Mouse (Mus musculus) bone marrow, adult 2 months (tissue): ENCODE measurements around the gene Syce1l. TPM values are rescaled to one million over a fixed set of nuclear protein-coding genes. Genes with fewer than 3 reads are reported as not detected.
A peak's percentile ranks its signal among the peaks of the same experiment; 100 is the strongest.

Experiments
- H3K27ac ChIP-seq: fragments of 200-500 bp; 2 replicates; pipeline ENCODE4 v1.5.1; 2012; ENCODE audit warnings: low read depth, mild to moderate bottlenecking, control low read depth, inconsistent platforms, low read length; ENCODE audit not compliant: control insufficient read depth, poor library complexity, insufficient read depth
- H3K4me1 ChIP-seq: fragments of 200-500 bp; 2 replicates; pipeline ENCODE4 v1.6.1; 2011; ENCODE audit warnings: low read length; ENCODE audit not compliant: control insufficient read depth, insufficient read depth
- H3K4me3 ChIP-seq: fragments of 200-500 bp; replicated peaks from 2 replicates; pipeline ENCODE3; 2011; ENCODE audit warnings: mild to moderate bottlenecking, low read depth, low read length, control low read depth; ENCODE audit not compliant: control insufficient read depth
- CTCF ChIP-seq: fragments of 200-500 bp; IDR thresholded peaks from 2 replicates; pipeline ENCODE4 v1.5.1; 2011; ENCODE audit warnings: low read length, control low read depth; ENCODE audit not compliant: control insufficient read depth, insufficient read depth
- POLR2A ChIP-seq: fragments of 200-500 bp; IDR thresholded peaks from 2 replicates; pipeline ENCODE4 v1.6.1; 2011; ENCODE audit warnings: low read depth, mild to moderate bottlenecking, control low read depth, low read length, borderline replicate concordance; ENCODE audit not compliant: control insufficient read depth
- WGBS: fragments of 180-500 bp; shearing (Covaris S2); methylation state at CpG from one replicate; pipeline ENCODE4 v1.1.7; 2018; 5-methylcytosine and 5-hydroxymethylcytosine counted together
- polyA plus RNA-seq: library from polyadenylated mRNA; stranded (reverse); fragments of >200 nt; gene quantifications from 2 replicates; pipeline ENCODE4 v1.2.4, GENCODE M21; 2011; ENCODE audit warnings: low replicate concordance; ENCODE audit not compliant: missing spikeins, insufficient read depth, insufficient read length

The Syce1l gene
- polyA plus RNA-seq, result 2.0 TPM in 1 of 2 replicates, not detected in the other

DNA sequence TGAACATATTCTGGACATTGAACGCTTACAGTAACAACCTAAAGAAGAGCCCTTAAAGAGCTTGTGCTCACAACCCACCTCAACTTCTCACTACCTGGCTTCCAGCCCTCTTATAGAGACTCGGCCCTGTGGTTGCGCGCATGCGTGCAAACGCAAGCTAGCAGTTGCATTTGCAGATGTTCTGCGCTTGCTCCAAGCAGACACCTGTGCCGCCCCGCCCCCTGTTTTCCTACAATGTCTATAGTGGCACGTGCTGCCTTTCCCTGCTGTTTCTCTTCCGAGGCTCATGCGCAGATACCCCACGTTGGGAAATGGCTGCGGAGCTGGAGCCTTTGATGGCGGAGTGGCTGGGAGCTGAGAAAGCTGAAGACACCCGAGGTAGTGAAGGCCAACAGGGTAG lies at the start of gene Syce1l:
Gene Syce1l, plus strand, starts transcription at position 288 of the 400 bp plus-strand sequence.
- Histone ChIP-seq H3K4me1 (no peaks in the 10 kb centered on the region), H3K4me3 (no peak within 1 kb of the TSS), H3K27ac (no peak within 1 kb of the TSS)
- TF ChIP-seq POLR2A (no peak), CTCF (no peak)
- 92% methylated on average over 16 of the region's 16 CpGs for WGBS

DNA sequence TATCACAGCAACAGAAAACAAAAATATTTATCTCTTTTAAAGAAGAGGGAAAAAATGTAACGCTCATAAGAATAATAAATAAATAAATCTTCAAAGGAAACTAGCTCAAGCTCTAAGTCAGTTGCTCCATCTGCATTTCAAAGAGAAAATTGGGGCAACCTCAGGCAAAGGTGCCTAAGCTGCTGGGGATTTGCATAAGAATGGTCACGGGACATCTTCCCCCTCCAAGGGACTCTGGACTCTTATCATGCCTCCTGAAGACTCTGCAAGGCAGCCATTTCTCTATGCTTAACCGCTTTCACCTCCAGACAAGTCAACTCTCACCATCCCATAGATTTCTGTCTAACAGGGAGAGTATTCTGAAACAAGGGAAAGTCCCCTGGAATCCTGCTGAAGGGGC lies 44.6 kb upstream of the Syce1l start:
- no peaks in the 10 kb centered on the region for H3K4me1 ChIP-seq
- no peak overlapping the region for H3K27ac ChIP-seq
- WGBS, result 50% methylated on average over 3 of the region's 3 CpGs
- TF ChIP-seq CTCF (no peak), POLR2A (no peak)
- H3K4me3 ChIP-seq, result no peak overlapping the region

DNA sequence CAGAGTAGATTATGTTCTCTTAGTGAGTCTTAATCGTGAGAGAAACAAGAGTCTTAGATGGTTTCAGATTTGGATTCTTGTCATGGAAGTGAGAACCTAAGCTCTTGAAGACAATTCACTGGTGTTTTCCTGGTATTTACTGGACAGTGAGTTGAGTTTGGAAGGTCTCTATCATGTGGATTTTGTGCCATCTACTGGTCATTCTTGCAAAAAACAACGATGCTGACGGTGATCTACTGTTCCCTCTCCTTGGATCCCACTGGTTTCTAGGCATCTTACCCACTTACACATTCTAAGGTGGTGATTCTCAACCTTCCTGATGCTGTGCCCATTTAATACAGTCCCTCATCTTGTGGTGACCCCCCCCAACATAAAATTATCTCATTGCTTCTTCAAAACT lies 10.4 kb upstream of the Syce1l start:
- H3K4me3 ChIP-seq, result no peak overlapping the region
- no peak overlapping the region for H3K27ac ChIP-seq
- no peaks in the 10 kb centered on the region; the same call in 1 of the 2 replicates for H3K4me1 ChIP-seq
- no peak for TF ChIP-seq POLR2A
- TF ChIP-seq CTCF, result no peak
- 10% methylated on average over 3 of the region's 3 CpGs for WGBS

DNA sequence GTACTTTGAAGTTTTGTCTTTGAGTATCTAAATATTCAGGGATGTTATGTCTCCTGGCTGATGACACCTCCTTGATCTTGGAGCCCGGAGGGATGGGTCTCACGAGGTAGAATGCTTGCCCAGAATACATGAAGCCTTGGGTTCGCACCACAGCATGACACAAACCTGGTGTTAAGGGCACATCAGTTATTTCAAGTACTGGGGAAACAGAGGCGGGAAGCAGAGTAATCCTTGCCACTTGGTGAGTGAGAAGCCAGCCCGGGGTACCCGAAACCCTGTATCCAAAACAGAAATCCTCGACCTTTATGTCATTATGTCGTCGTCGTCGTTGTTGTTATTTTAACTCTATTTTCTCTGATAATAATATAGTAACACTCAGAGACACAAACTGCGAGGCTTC lies 8.9 kb upstream of the Syce1l start:
- 31% methylated on average over 12 of the region's 12 CpGs for WGBS

DNA sequence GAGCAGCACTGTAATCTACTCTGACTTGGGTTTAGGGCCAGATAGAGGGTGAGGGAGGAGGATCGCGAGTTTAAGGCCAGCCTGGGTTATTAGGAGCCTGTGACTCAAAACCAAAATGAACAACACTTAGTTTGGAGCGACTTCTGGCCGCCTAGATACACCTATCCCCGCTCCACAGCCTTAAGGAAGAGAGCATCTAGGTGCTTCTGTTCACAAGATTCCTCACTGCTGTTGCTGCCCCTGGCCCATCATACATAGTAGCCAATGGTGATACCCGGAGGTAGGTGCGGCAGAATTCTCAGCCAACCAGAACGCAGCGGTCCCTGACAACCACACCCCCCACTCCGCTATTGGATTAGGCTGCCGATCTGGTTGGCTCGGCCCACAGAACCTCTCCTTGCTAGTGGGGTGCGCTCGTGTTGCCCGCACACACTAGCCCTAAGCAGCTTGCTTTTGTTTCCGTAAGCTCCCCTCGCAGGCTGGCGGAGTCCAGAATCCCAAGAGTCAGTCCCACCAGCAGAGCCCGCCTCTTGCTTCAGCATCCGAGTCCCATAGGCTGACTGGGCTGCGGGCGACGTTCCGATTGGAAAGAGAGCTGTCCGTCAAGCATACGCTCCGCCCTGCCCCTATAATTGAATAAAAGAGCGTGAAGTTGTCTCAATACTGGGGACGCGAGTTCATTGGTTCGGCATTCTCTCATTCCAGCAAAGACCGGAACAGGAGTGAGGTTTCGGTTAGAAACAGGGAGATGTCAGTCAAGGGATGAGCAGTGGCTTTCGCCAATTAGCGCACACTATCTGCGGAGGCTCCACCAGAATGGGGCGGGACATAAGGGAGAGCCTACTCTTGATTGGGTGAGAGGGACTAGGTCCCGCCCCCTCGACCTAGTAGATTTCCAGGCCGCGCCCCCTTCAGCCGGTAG lies 8.1 kb upstream of the Syce1l start, which contains the start of gene Mon1b:
Gene Mon1b, plus strand, starts transcription at position 918 of the 922 bp plus-strand sequence.
- Histone ChIP-seq H3K4me1 (no peaks in the 10 kb centered on the region; the same call in 1 of the 2 replicates), H3K4me3 (peak within 1 kb of the TSS; percentile 90), H3K27ac (peak within 1 kb of the TSS; percentile 96)
- TF ChIP-seq CTCF (no peak), POLR2A (peak; percentile 79)
- under 1% methylated on average over 42 of the region's 42 CpGs for WGBS

More for the DNA sequence above, 8.9 kb upstream of the Syce1l start:
- H3K4me1 ChIP-seq, result no peaks in the 10 kb centered on the region; the same call in 1 of the 2 replicates
- no peak overlapping the region for H3K4me3 ChIP-seq
- no peak for TF ChIP-seq POLR2A
- no peak for TF ChIP-seq CTCF
- H3K27ac ChIP-seq, result no peak overlapping the region

DNA sequence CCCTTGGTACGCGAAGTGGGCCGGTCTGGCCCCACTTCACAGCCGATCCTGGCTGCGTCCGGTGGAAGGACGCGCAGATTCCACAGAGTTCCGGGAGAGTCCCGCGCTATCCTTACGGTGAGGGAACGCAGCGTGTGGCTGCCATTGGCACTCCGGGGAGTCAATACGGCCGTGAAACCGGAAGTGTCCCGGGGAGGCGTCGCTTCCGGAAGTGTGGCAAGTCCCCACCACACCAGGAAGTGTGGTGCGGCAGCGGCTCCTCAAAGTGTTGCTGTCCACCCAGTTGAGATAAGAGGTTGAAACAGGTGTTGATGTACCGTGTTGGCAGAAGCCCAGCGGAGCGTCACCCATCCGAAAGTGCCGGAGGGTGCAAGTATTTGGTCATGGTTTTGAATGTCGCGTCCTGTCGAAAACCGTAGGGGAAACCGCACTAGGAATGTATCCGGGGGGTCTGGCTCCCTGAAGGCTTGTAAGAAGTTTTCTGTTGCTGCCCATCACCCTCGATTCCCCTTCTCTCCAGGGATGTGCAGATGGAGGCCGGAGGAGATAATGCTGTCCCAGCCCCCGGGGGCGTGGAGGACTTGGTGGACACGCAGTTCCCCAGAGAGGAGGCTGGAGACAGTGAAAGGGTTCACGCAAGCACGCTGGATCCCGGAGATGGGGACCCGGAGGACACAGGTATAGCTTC lies 7.3 kb upstream of the Syce1l start:
- H3K27ac ChIP-seq, result peak overlapping the region; percentile 96
- H3K4me3 ChIP-seq, result peak overlapping the region; percentile 90
- peak; percentile 77; the same call in 1 of the 2 replicates for TF ChIP-seq POLR2A
- no peak for TF ChIP-seq CTCF
- under 1% methylated on average over 44 of the region's 44 CpGs for WGBS
- no peaks in the 10 kb centered on the region; the same call in 1 of the 2 replicates for H3K4me1 ChIP-seq

DNA sequence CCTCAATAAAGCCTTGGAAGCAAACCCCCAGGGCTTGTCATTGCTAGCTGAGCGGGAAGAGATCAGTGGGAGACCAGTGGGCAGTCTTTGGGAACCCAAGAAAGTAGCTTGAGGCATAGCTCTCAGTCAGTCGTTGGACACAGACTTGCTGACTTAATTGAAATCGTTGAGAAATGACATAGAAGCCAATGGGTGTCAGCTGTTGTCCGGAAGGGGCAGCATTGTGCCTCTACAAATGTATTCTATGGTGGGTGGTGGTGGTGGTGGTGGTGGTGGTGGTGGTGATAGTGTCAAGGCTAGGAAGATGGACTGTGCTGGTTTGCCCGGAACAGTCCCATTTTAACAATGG lies 6.8 kb upstream of the Syce1l start:
- WGBS, result 29% methylated on average over 5 of the region's 5 CpGs
- TF ChIP-seq POLR2A (no peak), CTCF (no peak)
- H3K4me3 ChIP-seq, result peak overlapping the region; percentile 90
- H3K27ac ChIP-seq, result peak overlapping the region; percentile 96; the same call in 1 of the 2 replicates
- no peaks in the 10 kb centered on the region; the same call in 1 of the 2 replicates for H3K4me1 ChIP-seq

DNA sequence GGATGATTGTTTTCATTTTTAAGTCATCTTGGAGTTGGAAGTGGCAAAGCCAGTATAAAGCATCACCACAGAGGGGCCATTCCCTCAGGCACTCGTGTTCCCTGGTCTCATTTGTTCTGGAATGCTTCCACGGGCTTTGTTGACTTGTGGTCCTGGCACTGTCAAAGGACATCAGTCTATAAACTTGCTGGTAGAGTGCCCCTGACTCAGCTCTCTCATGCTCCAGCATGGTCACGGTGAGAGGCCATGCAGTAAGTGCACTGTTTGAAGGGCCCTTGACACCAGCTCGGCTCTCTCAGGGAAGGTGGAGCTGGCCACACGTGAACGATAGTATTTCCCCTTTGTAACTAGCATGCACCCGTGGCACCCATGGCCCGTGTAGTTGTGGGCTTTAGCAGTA lies 2.7 kb upstream of the Syce1l start:
- 80% methylated on average over 8 of the region's 8 CpGs for WGBS
- TF ChIP-seq CTCF (no peak), POLR2A (no peak)
- H3K27ac ChIP-seq, result no peak overlapping the region
- H3K4me3 ChIP-seq, result no peak overlapping the region
- H3K4me1 ChIP-seq, result no peaks in the 10 kb centered on the region
